Mouse (Mus musculus) E14TG2a.4 (cell line): ENCODE data around the gene Mtx1.
"Not testable (repeated sequence)": the region's sequence is repeated elsewhere in the genome, so short reads cannot be mapped to it uniquely, and the experiment has no call there.

Experiments
- H3K27me3 ChIP-seq: 2 replicates; pipeline ENCODE4 v1.6.1; 2014; ENCODE audit warnings: low read length, control low read depth; ENCODE audit not compliant: insufficient read depth
- H3K36me3 ChIP-seq: 2 replicates; pipeline ENCODE4 v1.6.1; 2014; ENCODE audit warnings: low read length, control low read depth; ENCODE audit not compliant: insufficient read depth
- H3K4me1 ChIP-seq: replicated peaks from 2 replicates; pipeline ENCODE4 v1.6.1; 2014; ENCODE audit warnings: low read depth, low read length, control low read depth
- H3K4me3 ChIP-seq: replicated peaks from 2 replicates; pipeline ENCODE4 v1.5.1; 2014; ENCODE audit warnings: mild to moderate bottlenecking, low read length
- H3K9me3 ChIP-seq: 2 replicates; pipeline ENCODE4 v1.6.1; 2014; ENCODE audit warnings: low read length, control low read depth
- CTCF ChIP-seq: conservative IDR thresholded peaks from 2 replicates; pipeline ENCODE4 v1.5.1; 2014; ENCODE audit warnings: low read length
- NANOG ChIP-seq: IDR thresholded peaks from 2 replicates; pipeline ENCODE4 v1.6.1; 2014; ENCODE audit warnings: borderline replicate concordance, low read length, mixed read lengths
- POU5F1 ChIP-seq: IDR thresholded peaks from 2 replicates; pipeline ENCODE4 v1.6.1; 2014; ENCODE audit warnings: low read length, borderline replicate concordance

The Mtx1 gene

DNA sequence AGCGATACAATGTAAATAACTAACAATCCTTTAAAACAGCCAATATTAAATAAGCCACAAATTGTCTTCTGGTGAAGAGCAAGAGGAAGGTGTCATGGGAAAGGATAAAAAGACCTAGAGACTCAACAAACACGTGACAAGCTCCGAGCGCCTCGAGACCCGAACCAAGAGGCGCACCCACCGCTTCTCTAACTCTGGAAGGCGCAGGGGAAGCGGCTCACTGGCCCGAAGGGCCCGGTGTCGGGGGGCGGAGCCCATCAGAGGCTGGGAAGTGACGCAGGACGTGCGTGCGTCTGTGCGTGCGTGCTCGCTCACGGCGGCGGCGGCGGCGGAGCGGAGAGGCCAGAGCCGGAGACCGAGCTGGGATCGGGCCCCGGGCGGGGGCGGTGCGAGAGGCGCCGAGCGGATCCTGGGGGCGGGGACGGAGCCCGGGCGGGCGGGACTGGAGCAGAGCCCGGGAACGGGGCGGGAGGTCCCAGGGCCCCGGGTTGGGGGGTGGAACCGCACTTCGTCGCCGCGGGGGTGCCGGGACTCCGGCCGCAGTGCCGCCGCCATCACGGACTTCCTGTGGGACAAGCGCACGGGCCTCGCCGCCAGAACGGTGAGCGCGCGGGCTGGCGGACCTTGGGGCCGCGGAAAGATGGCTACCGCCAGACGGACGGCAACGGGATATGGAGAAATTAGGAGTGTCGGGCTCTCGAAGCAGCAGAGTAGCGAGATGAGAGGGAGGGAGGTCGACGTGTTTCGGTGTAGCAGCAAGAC lies 62.2 kb downstream of the Mtx1 start, which contains the start of gene Clk2:
TSS of gene Clk2 (plus strand) at position 290 of the 762 bp plus-strand sequence.
- TF ChIP-seq POU5F1 (no peak), CTCF (no peak), NANOG (no peak)
- Histone ChIP-seq H3K9me3 (no peaks in the 10 kb centered on the region), H3K27me3 (peaks cover under 1% of the 10 kb centered on the region; the same call in 1 of the 2 replicates), H3K4me3 (peak within 1 kb of the TSS; percentile 91), H3K36me3 (peaks cover 40% of the 10 kb centered on the region), H3K4me1 (peaks cover 52% of the 10 kb centered on the region)

DNA sequence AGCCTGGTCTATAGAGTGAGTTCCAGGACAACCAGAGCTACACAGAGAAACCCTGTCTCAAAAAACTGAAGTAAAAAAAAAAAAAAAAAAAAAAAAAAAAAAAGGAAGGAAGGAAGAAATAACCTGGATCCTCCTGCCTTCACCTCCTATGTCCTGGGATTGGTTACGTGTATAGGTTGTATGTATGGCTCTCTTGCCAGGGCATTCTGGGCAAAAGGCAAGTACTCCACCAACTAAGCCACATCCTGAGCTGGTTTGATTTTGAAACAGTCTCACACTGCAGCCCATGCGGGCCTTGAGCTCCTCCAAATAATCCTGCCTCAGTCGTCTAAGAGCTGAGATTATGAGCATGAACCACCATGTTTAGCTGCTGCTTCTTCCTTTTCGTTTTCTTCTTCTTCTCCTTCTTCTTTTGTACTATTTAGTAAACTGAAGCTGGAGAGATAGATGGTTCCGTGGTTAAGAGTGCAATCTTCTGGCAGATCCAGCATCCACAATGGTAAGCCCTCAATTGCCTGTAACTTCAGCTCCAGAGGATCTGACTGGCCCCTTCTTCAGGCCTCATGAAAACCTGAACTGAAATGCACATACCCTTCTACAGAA lies 63.1 kb downstream of the Mtx1 start:
- TF ChIP-seq CTCF (no peak), POU5F1 (no peak), NANOG (no peak)
- Histone ChIP-seq H3K27me3 (peaks cover 10% of the 10 kb centered on the region), H3K9me3 (no peaks in the 10 kb centered on the region), H3K4me3 (peak overlapping the region; percentile 91), H3K4me1 (peaks cover 54% of the 10 kb centered on the region), H3K36me3 (peaks cover 31% of the 10 kb centered on the region)

DNA sequence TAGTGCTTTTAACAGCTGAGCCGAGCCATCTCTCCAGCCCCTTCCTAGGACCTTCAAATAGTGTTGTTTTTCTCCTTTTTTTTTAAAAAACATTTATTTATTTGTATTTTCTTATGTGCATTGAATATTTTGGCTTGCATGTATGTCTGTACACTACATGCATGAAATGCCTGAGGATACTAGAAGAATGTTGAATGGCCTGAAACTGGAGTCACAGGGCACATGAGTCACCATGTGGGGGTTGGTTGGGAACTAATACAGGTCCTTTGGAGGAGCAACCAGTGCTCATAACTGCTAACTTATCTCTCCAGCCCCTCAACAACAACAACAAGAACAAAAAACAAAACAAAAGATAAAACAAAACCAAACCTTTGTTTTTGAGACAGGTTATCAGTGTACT lies 63.8 kb downstream of the Mtx1 start:
- Histone ChIP-seq H3K9me3 (no peaks in the 10 kb centered on the region), H3K36me3 (peaks cover 25% of the 10 kb centered on the region), H3K4me1 (peaks cover 54% of the 10 kb centered on the region), H3K27me3 (peaks cover 16% of the 10 kb centered on the region), H3K4me3 (no peak overlapping the region)
- TF ChIP-seq CTCF (no peak), POU5F1 (no peak), NANOG (no peak)

DNA sequence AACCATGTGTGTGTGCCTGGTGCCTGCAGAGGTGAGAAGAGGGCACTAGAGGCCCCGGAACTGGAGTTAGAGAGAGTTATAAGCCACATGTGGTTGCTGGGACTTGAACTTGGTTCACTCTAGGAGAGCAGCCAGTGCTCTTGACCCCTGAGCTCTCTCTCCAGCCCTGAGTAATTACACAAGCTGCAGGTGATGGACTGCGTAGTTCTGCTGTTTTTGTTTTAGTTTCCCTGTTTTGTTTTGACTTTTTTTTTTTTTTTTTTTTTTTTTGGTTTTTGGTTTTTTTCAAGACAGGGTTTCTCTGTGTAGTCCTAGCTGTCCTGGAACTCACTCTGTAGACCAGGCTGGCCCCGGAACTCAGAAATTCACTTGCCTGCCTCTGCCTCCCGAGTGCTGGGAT lies 65.1 kb downstream of the Mtx1 start:
- Histone ChIP-seq H3K9me3 (no peaks in the 10 kb centered on the region), H3K27me3 (peaks cover 19% of the 10 kb centered on the region), H3K4me3 (no peak overlapping the region), H3K36me3 (peaks cover 11% of the 10 kb centered on the region), H3K4me1 (peaks cover 46% of the 10 kb centered on the region)
- no peak for TF ChIP-seq POU5F1

DNA sequence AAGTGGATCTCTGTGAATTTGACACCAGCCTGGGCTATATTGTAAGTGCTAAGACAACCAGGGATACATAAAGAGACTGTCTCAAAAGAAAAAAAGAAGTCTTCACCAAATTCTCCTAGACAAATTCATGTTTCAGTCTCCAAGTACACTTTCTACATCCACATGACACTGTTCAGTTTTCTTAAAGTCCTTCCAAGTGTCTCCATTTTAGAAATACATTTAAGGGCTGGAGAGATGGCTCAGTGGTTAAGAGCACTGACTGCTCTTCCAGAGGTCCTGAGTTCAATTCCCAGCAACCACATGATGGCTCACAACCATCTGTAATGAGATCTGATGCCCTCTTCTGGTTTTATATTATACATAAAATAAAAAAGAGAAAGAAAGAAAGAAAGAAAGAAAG lies 65.7 kb downstream of the Mtx1 start:
- H3K4me3 ChIP-seq, H3K9me3 ChIP-seq, H3K36me3 ChIP-seq: not testable (repeated sequence)
- Histone ChIP-seq H3K4me1 (peaks cover 40% of the 10 kb centered on the region), H3K27me3 (peaks cover 20% of the 10 kb centered on the region)

DNA sequence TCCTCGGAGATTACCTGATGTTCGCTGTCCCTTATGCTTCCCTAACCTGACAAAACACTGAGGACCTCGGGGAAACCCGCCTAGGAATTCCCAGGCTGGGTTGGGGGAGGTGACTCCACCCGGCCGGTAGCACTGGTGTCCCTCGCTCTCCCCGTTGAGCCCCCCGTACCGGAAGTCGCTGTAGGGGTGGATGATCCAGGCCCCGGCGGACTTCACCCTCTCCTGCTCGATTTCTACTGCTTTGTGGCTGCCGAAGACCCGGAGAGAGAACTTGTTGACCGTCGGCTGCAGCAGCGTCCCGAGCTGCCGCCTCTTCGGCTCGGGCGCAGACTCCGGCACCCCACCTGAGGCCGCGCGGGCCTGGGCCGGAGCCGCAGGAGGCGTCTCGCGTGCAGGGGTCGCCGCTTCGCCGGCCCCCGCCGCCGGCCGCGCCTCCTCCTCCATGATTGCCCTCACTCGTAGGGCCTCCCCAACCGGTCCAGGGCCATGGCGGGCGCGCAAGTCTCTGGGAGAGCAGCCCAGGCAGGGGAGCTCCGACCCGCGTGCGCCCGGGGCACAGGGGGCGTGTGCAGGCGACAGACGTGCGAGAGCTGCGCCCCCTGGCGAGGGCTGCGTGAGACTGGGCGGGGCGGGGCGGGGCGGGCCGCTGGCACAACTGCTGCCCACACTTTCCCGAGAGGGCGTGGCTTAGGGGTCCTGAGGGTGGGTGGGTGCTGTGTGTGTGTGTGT lies 67.1 kb downstream of the Mtx1 start, which contains the start of gene Hcn3:
TSS of gene Hcn3 (minus strand) at position 581 of the 729 bp plus-strand sequence.
- no peaks in the 10 kb centered on the region for H3K9me3 ChIP-seq
- peaks cover 31% of the 10 kb centered on the region for H3K4me1 ChIP-seq
- H3K4me3 ChIP-seq = peak within 1 kb of the TSS; percentile 86
- H3K27me3 ChIP-seq = peaks cover 26% of the 10 kb centered on the region
- no peaks in the 10 kb centered on the region for H3K36me3 ChIP-seq
- TF ChIP-seq CTCF (no peak), POU5F1 (no peak), NANOG (no peak)

DNA sequence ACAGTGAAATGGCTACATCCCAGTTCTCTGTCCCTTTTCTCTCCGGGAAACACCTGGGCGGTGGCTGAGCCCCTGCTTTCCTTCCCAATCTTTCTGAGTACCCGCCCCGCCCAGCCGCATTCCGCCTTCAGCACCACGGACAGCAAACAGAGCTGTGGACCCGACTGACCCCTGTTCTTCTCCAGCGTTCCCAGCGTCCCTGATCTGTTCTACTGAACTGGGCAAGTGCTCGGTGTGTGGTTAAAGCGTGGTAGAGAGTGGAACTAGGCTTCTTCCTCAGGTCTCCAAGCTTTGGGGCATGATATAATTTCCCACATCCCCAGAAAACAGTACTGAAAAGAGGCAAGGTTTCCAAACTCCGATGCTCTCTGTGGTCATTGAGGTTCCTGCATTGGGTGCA lies 67.7 kb downstream of the Mtx1 start:
- H3K9me3 ChIP-seq = no peaks in the 10 kb centered on the region
- H3K4me1 ChIP-seq = peaks cover 31% of the 10 kb centered on the region
- H3K4me3 ChIP-seq = peak overlapping the region; percentile 86
- TF ChIP-seq CTCF = no peak
- TF ChIP-seq POU5F1 = no peak
- no peak for TF ChIP-seq NANOG
- H3K36me3 ChIP-seq = no peaks in the 10 kb centered on the region
- peaks cover 26% of the 10 kb centered on the region for H3K27me3 ChIP-seq
